16 mouse cellular contexts compared by ENCODE assay signal in the genomic region with DNA sequence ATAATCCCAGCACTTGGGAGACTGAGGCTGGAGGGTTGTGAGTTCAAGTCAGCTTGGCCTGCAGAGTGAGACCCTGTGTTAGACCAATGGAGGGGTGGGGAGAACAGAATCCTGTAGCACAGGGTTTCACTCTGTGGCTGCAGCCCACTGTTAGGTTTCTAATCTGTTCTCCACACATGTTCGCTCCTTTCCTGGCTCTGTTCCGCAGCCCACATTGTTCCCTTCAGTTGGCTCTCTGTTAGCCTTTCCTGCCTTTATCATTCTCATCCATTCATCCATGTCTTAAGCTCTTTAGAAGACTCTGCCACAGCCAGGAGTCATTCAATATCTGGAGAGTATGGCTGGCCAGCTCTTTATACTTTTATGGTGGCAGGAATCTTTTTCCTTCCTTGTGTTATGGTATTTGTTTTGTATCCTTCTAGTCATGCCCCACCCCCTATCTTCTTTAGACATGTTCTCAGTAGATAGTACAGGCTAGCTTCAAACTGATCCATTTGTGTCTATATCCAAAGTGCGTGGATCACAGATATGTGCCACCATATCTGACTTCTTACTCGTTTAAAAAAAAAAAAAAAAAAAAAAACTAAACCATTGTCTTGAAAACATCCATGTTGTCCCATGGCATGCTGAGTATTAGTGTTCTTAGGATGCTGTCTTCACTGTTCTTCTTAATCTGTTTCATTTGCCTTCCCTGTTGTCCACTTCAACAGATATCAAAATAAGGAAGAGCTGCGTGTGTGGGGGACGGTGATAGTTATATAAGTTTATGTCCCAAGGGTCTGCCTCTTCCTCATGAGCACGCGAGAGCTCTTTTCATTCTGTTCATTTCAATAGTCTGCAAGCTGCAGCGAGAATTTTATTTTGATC. TPM values are rescaled to one million over a fixed set of nuclear protein-coding genes. Genes with fewer than 3 reads are reported as not detected.
DNase-seq lines count a peak whose midpoint lies in the region; ATAC-seq lines count a peak whose summit lies in the region.
"Had no signal": no experiment of that assay in that cellular context is flagged by ENCODE, and none has a peak within 500 bp of the region (broad histone marks: within the 10 kb centered on the region; RNA-seq: fewer than 3 reads in every experiment).

No protein-coding gene starts in this region.

- no peaks in the 10 kb centered on the region for H3K9me3 ChIP-seq in lung, embryonic 15.5 days
- no peaks in the 10 kb centered on the region for H3K9me3 ChIP-seq in forebrain, embryonic 16.5 days (ENCODE audit: control insufficient read depth, low read length)
- H3K9me3 ChIP-seq: embryonic facial prominence, embryonic 12.5 days; forebrain, embryonic 13.5 days; hindbrain, embryonic 12.5 days had no signal

- H3K36me3 ChIP-seq in lung, embryonic 15.5 days: no peaks in the 10 kb centered on the region
- no peaks in the 10 kb centered on the region for H3K36me3 ChIP-seq in forebrain, embryonic 16.5 days (ENCODE audit: control insufficient read depth, insufficient read depth)
- H3K36me3 ChIP-seq: embryonic facial prominence, embryonic 12.5 days had no signal

- intact Hi-C loops in gastrocnemius, postnatal 36 days (cut with DNase I): no loop called here

- H3K27me3 ChIP-seq in lung, embryonic 15.5 days: no peaks in the 10 kb centered on the region
- H3K27me3 ChIP-seq in forebrain, embryonic 16.5 days (replicated peaks; ENCODE audit: control insufficient read depth, insufficient read depth, low read length): no peaks in the 10 kb centered on the region
- H3K27me3 ChIP-seq: CH12.LX; embryonic facial prominence, embryonic 12.5 days; forebrain, embryonic 13.5 days; hindbrain, embryonic 12.5 days had no signal

- H3K4me3 ChIP-seq in lung, embryonic 15.5 days: no peak overlapping the region
- no peak overlapping the region for H3K4me3 ChIP-seq in forebrain, embryonic 16.5 days (replicated peaks; ENCODE audit: low read length)
- H3K4me3 ChIP-seq: embryonic facial prominence, embryonic 12.5 days; forebrain, embryonic 13.5 days; gastrocnemius, adult 2 months; hindbrain, embryonic 12.5 days; myocyte had no signal

- no peak overlapping the region for H3K9ac ChIP-seq in lung, embryonic 15.5 days
- no peak overlapping the region for H3K9ac ChIP-seq in forebrain, embryonic 16.5 days (replicated peaks; ENCODE audit: low read depth, low read length)
- H3K9ac ChIP-seq: embryonic facial prominence, embryonic 12.5 days; forebrain, embryonic 13.5 days; hindbrain, embryonic 12.5 days had no signal

- peaks cover 3% of the 10 kb centered on the region; the same call in 1 of the 2 replicates for H3K4me1 ChIP-seq in lung, embryonic 15.5 days
- H3K4me1 ChIP-seq in forebrain, embryonic 16.5 days (replicated peaks; ENCODE audit: control insufficient read depth, insufficient read depth, low read length): no peaks in the 10 kb centered on the region
- H3K4me1 ChIP-seq: embryonic facial prominence, embryonic 12.5 days; forebrain, embryonic 13.5 days; hindbrain, embryonic 12.5 days had no signal

- H3K27ac ChIP-seq in lung, embryonic 15.5 days: peak overlapping the region; percentile 58; the same call in 1 of the 2 replicates
- H3K27ac ChIP-seq in forebrain, embryonic 16.5 days (ENCODE audit: low read length): no peak overlapping the region
- H3K27ac ChIP-seq: embryonic facial prominence, embryonic 12.5 days; forebrain, embryonic 13.5 days; gastrocnemius, adult 2 months; hindbrain, embryonic 12.5 days had no signal

- WGBS in lung, embryonic 15.5 days: 85% methylated on average over 9 of the region's 9 CpGs
- WGBS in forebrain, embryonic 16.5 days: 86% methylated on average over 9 of the region's 9 CpGs

- DNase-seq in lung, adult 18-20 months: no peak
- peak; percentile 33 for DNase-seq in heart, postnatal 4 days
- peak; percentile 24 for DNase-seq in lung, postnatal 14 days
- DNase-seq in gastrocnemius, postnatal 36 days: no peak
- DNase-seq: adrenal gland, postnatal 10 days; cerebellum, postnatal 14 days; gastrocnemius, adult 2 months; kidney, adult 18-20 months had no signal

- ATAC-seq in lung, embryonic 15.5 days (ENCODE audit: borderline replicate concordance, extremely low read depth, low FRiP score, low TSS enrichment): peak; percentile 57
- ATAC-seq in erythroblast, adult 5-6 weeks (replicated peaks; ENCODE audit: low FRiP score, poor library complexity, severe bottlenecking): peak; percentile 47; the same call in 1 of the 2 replicates
- ATAC-seq in forebrain, embryonic 16.5 days: no peak
- ATAC-seq: forebrain, embryonic 13.5 days had no signal

- H3K4me2 ChIP-seq in lung, embryonic 15.5 days: no peak overlapping the region
- H3K4me2 ChIP-seq in forebrain, embryonic 16.5 days (ENCODE audit: low read length): no peak overlapping the region
- H3K4me2 ChIP-seq: embryonic facial prominence, embryonic 12.5 days; forebrain, embryonic 13.5 days; hindbrain, embryonic 12.5 days had no signal

RNA-seq across cellular contexts. Expression of gene Prcp, which starts 9.8 kb away (rescaled TPM):
- 43.1 and 43.2 TPM in 2 replicates for polyA plus RNA-seq in lung, embryonic 15.5 days (2015; fragmentation: Nextera tagmentation; extraction: Ambion mirVana)
- total RNA-seq in erythroblast, adult 5-6 weeks (2015; ENCODE audit: low replicate concordance): 37.5 and 37.6 TPM in 2 replicates
- 9.6 and 22.8 TPM in 2 replicates for total RNA-seq in erythroblast, adult 5-6 weeks (2017; ENCODE audit: low replicate concordance)
- 10 to 100 TPM; 51.6 to 52.0 TPM for total RNA-seq in heart, postnatal 4 days (2021)
- polyA plus RNA-seq in forebrain, embryonic 16.5 days (2015; fragmentation: Nextera tagmentation; extraction: Ambion mirVana): 17.3 and 19.7 TPM in 2 replicates
- total RNA-seq in gastrocnemius, postnatal 36 days (2021): 1 to 10 TPM; 4.2 to 4.7 TPM

RNA-seq across cellular contexts. Expression of gene Ddias, which starts 10.0 kb away (rescaled TPM):
- 15.5 and 16.4 TPM in 2 replicates for polyA plus RNA-seq in lung, embryonic 15.5 days (2015; fragmentation: Nextera tagmentation; extraction: Ambion mirVana)
- 6.7 and 9.4 TPM in 2 replicates for total RNA-seq in erythroblast, adult 5-6 weeks (2015; ENCODE audit: low replicate concordance)
- 7.6 and 10.9 TPM in 2 replicates for total RNA-seq in erythroblast, adult 5-6 weeks (2017; ENCODE audit: low replicate concordance)
- 1 to 10 TPM; 6.6 to 8.5 TPM for total RNA-seq in heart, postnatal 4 days (2021)
- polyA plus RNA-seq in forebrain, embryonic 16.5 days (2015; fragmentation: Nextera tagmentation; extraction: Ambion mirVana): 6.6 and 9.6 TPM in 2 replicates
- under 1 TPM; 0.12 to 0.18 TPM for total RNA-seq in gastrocnemius, postnatal 36 days (2021)

Comparison
In these comparisons a context has a peak if more than half of its experiments do, and no peak if none do; other contexts are left out.
1. DNase-seq: peak in heart, postnatal 4 days (single experiment) and lung, postnatal 14 days (single experiment); none in lung, adult 18-20 months (0 of 2) and gastrocnemius, postnatal 36 days (0 of 2).
2. RNA of gene Ddias, which starts 10.0 kb away (total RNA-seq): 6.7 to 10.9 TPM in erythroblast, adult 5-6 weeks and 6.6 to 8.5 TPM in heart, postnatal 4 days; 0.12 to 0.18 TPM in gastrocnemius, postnatal 36 days; every median in the first group is over 4 times any median in the second.